Mouse (Mus musculus) right cerebral cortex, adult 18-20 months (tissue): ENCODE results near the gene Zbtb12.

ENCODE experiments used
- DNase-seq: peaks from one replicate; pipeline ENCODE4 v3.0.0; 2022; ENCODE audit warnings: mixed read lengths

The Zbtb12 gene

DNA sequence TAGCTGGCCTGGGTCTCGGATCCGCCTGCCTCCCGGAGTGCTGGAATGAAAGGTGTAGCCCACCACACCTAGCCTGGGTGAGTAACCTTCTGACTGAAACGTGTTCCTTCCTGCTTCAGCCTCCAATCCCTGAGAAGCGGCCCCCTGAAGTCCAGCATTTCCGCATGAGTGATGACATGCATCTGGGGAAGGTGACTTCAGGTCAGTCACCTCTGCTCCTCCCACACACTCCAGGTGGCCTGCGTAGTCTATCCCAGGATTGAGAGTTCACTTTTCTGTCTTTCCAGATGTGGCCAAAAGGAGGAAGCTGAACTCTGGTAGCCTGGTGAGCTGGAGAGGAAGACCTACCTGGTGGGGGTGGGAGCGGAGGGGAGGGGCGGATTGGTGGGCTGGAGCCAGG, 23.6 kb downstream of the Zbtb12 start:
- no peak for DNase-seq

DNA sequence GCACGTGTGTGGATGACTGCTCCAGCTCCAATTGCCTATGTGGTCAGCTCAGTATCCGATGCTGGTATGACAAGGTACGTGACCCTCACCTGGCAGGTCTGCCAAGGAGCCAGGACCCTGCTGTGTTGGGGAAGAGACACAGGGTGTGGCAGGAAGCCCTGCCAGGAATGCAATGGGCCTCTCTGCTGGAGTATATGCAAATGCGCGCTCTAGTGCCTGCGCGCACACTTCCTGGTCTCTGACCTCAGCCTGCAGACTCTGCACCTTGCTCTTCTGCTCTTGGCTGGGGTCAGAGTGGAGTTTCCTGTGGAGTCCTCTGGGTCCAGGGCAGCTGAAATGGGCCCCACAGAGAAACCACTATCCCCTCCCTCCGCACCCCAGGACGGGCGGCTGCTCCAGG, 31.7 kb downstream of the Zbtb12 start:
- DNase-seq, result no peak

- peak; percentile 48 for DNase-seq
Measured at GRCm38 (mm10) chr17:34911945-34912351, 32.7 kb downstream of the Zbtb12 start.

DNA sequence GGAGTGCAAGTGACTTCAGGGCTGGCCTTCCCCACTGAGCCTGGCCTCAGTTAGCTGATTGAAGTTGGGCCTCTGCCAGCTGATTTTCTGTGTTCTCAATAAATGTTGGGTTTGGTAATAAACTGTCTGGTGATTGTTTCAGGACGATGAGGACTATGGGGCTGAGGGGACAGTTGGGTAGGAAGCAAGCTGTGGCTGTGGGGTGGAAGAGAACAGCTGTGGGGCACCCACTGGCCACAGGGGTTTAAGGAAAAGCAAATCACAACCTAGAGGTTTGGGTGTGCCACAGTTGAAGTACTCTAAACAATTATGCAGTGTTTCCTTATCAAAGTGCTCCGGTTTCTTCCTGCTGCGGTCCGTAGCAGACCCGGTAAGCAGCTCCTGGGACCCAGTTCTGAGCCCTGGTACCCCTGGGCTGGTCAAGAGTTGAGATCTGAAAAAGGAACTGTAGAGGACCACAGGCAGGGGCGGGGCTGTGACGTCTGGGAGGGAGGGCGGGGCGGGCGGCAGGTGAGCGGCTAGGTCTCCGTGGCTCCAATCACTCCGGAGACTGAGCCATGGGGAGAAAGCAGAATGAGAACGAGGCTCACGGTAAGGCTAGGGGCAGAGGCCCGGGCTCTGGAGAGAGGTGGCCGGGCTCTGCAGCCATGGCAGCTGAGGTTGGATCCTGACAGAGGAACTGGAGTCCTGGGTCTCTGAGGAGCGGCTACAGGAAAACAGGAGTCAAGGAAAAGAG, 34.8 kb downstream of the Zbtb12 start, which contains the start of gene Slc44a4:
Gene Slc44a4 (plus strand): TSS at position 537 of the 736 bp plus-strand sequence.
- DNase-seq, result no peak

- no peak for DNase-seq
Measured at GRCm38 (mm10) chr17:34915410-34915831, 36.1 kb downstream of the Zbtb12 start.

DNA sequence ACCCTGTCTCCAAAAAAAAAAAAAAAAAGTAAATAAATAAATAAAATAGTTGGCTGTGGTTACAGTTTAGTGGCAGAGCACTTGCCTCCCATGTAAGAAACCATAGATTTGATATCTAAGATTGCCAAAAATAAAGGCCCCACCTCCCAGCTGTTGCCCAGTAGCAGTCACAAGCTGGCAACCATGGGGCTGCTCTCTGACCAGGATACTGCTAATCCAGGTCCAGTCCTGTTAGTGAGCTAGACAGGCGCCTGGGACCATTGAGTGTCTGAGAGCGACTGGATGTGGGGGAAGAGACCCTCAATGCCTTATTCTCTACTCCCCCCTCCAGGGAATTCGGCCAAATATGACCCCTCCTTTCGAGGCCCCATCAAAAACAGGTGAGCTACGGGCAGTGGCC, 37.0 kb downstream of the Zbtb12 start:
- no peak for DNase-seq

GRCm38 (mm10) chr17:34917188-34917587, 37.9 kb downstream of the Zbtb12 start:
- no peak for DNase-seq

- DNase-seq, result no peak
Measured at GRCm38 (mm10) chr17:34922939-34923338, 43.7 kb downstream of the Zbtb12 start.

GRCm38 (mm10) chr17:34924258-34924657, 45.0 kb downstream of the Zbtb12 start:
- DNase-seq, result no peak

GRCm38 (mm10) chr17:34927306-34928019, 48.2 kb downstream of the Zbtb12 start:
- peak; percentile 48 for DNase-seq

DNA sequence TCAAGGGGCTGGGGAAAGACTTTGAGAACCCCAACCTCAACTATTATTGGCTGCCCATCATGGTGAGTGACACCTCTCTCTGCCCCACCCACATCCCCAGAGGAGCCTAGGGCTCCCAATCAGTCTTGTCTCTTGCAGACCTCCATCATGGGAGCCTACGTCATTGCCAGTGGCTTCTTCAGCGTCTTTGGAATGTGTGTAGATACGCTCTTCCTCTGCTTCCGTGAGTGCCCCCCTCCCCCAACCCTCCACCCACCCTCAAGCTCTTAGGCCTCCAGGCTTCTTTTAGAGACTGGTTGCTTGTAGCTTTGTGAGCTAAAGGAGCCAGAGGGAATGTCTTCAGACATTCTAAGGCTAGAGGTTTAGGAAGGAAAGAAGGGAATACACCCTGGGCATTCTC, 49.6 kb downstream of the Zbtb12 start:
- no peak for DNase-seq

- peak; percentile 99 for DNase-seq
Measured at GRCm38 (mm10) chr17:34931061-34931734, 51.9 kb downstream of the Zbtb12 start, which contains the start of gene Neu1. Gene Neu1 (plus strand): TSS chr17:34931253.

GRCm38 (mm10) chr17:34931735-34932098, 52.4 kb downstream of the Zbtb12 start:
- peak; percentile 59 for DNase-seq

- DNase-seq, result no peak
Measured at GRCm38 (mm10) chr17:34932287-34932686, 53.0 kb downstream of the Zbtb12 start.

DNA sequence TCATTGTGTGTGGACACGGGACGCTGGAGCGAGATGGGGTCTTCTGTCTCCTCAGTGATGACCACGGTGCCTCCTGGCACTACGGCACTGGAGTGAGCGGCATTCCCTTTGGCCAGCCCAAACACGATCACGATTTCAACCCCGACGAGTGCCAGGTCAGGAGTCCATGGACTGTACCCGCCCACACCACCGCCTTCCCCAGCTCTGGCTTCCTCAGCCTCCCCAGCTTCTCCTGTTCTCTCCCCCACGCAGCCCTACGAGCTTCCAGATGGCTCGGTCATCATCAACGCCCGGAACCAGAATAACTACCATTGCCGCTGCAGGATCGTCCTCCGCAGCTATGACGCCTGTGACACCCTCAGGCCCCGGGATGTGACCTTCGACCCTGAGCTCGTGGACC, 54.7 kb downstream of the Zbtb12 start:
- peak; percentile 48 for DNase-seq

DNA sequence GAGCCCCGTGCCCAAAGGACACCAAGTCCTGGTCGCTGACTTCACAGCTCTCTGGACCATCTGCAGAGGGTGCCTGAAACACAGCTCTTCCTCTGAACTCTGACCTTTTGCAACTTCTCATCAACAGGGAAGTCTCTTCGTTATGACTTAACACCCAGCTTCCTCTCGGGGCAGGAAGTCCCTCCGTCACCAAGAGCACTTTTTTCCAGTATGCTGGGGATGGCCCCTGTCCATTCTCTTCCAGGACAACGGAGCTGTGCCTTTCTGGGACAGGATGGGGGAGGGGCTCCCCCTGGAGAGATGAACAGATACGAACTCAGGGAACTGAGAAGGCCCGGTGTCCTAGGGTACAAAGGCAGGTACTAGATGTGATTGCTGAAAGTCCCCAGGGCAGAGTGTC, 55.5 kb downstream of the Zbtb12 start:
- no peak for DNase-seq

- no peak for DNase-seq
Measured at GRCm38 (mm10) chr17:34937960-34938505, 58.8 kb downstream of the Zbtb12 start.

DNA sequence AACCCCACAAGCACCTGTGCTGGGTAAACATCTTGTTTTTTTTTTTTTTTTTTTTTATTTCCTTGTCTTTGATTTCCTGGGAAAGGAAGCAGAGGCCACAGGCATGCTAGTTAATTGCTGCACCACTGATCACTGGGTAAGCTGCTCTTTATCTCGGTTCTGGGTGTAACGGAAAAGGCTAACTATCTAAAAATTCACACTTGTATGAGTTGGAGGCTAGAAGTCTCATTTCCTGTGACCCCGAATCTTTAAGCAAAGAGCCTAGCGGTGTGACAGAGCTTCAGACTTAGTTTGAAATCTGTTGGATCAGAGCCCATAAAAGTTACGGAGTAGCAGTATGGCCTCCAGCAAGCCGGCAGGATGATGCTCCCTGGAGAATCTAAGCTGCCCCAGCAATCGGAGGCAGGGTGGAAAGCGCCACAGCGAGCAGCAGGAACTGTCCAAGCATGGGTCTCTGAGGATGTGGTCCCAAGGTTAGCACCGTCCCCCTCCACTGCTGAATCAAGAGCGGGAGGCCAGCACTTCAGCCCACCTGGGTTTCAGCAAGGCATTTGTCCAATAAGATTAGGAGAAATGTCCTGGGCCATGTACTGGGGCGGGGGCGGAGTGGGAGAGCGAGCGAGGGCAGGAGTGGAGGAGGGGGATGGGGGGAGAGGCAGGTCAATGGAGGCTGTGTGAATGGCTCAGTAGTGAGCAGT, 62.2 kb downstream of the Zbtb12 start:
- no peak for DNase-seq

GRCm38 (mm10) chr17:34943128-34943815, 64.0 kb downstream of the Zbtb12 start:
- DNase-seq, result no peak

DNA sequence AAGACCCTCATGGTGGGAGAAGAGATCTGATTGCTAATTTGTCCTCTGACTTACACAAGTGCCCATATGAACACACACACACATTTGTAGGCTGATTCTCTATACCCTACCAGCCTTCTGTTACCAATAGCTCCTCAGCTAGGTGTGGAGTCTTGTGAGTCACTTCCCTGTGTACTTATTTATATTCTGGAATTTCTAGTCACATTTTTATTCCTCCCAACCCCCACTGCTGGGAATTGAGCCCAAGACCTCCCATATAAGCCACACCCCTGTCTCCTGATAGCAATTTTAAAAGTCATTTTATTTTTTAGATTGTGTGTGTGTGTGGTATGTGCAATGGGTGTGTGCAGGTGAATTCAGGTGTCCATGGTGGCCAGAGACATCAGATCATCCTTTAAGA, 65.1 kb downstream of the Zbtb12 start:
- DNase-seq, result no peak
